Mouse (Mus musculus): ENCODE measurements around the gene Ccdc137.

DNA sequence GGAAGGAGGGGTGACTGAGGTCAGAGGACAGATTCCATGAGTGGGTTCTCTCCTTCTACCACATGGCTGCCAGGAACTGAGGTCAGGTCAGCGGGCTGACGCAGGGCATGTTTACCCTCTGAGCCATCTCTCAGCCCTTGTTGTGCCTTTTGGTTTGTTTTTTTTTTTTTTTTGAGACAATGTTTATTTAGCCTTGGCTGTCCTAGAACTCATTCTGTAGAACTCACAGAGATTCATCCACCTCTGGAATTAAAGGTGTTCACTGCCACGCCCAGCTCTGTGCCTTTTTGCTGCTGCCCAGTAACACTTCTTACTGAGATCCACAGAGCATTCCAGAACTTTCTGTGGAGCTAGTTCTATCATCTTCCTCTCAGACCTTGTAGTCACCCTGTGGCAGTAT is 47.7 kb downstream of the Ccdc137 start:
- TF ChIP-seq CTCF (IDR thresholded peaks at IDR 0.05; ENCODE audit: borderline replicate concordance, insufficient read depth, low read length), result no peak
- TF ChIP-seq POLR2A (IDR thresholded peaks at IDR 0.05; ENCODE audit: low read depth, low read length), result no peak

All from embryonic fibroblast, embryonic 13.5 days (primary cell).